ENCODE assay signal across 8 mouse cellular contexts in genomic region chr8:111662473-111662872, GRCm38 (mm10). TPM values are rescaled to one million over a fixed set of nuclear protein-coding genes. Genes with fewer than 3 reads are reported as not detected.
DNase-seq lines count a peak whose midpoint lies in the region; ATAC-seq and TF ChIP-seq lines count a peak whose summit lies in the region.

No protein-coding gene starts in this region.

- H3K4me2 ChIP-seq in stomach, postnatal 0 days (replicated peaks; ENCODE audit: low read depth) = no peak overlapping the region

- peak; percentile 84 to 91 for ATAC-seq in hematopoietic stem cell, adult 5-6 weeks (replicated peaks in 1 of 2; ENCODE audit: insufficient read depth in 1 of 2, low FRiP score in 2 of 2, low TSS enrichment in 1 of 2, low read depth in 1 of 2, poor library complexity in 2 of 2, severe bottlenecking in 2 of 2)
- ATAC-seq in monocyte, adult 5-6 weeks (replicated peaks; ENCODE audit: insufficient number of reproducible peaks, low FRiP score, low TSS enrichment, poor library complexity, severe bottlenecking) = peak; percentile 67
- ATAC-seq in stomach, postnatal 0 days (ENCODE audit: low FRiP score, low TSS enrichment) = peak; percentile 72; the same call in 1 of the 2 replicates

- peaks cover 10% of the 10 kb centered on the region for H3K4me1 ChIP-seq in heart, adult 2 months (ENCODE audit: control insufficient read depth, insufficient read depth, low read length)
- H3K4me1 ChIP-seq in heart, embryonic 10.5 days = peaks cover 12% of the 10 kb centered on the region
- no peaks in the 10 kb centered on the region for H3K4me1 ChIP-seq in stomach, postnatal 0 days (replicated peaks; ENCODE audit: control insufficient read depth, insufficient read depth)

- peaks cover under 1% of the 10 kb centered on the region; the same call in 1 of the 2 replicates for H3K79me2 ChIP-seq in heart, adult 2 months (replicated peaks; ENCODE audit: control insufficient read depth, insufficient read depth, low read length)

- no peak for TF ChIP-seq POLR2A in heart, adult 2 months (IDR thresholded peaks at IDR 0.05; ENCODE audit: insufficient read depth, low read depth, low read length)

- no peak overlapping the region for H3K9ac ChIP-seq in heart, adult 2 months (ENCODE audit: low read depth, low read length)
- no peak overlapping the region for H3K9ac ChIP-seq in stomach, postnatal 0 days (ENCODE audit: low read length)

- DNase-seq in heart, adult 2 months = peak; percentile 78 to 87
- DNase-seq in heart, embryonic 10.5 days (ENCODE audit: low spot score) = no peak
- peak; percentile 88 for DNase-seq in adrenal gland, postnatal 10 days
- DNase-seq in embryo, embryonic 11.5 days (ENCODE audit: low read depth, low spot score) = peak; percentile 56
- DNase-seq in left cerebral cortex, adult 11 months (ENCODE audit: low spot score) = peak; percentile 70
- DNase-seq in stomach, postnatal 0 days (ENCODE audit: low spot score) = peak; percentile 88

- H3K27me3 ChIP-seq in heart, adult 2 months (ENCODE audit: control insufficient read depth, insufficient read depth, low read length) = no peaks in the 10 kb centered on the region
- no peaks in the 10 kb centered on the region for H3K27me3 ChIP-seq in heart, embryonic 10.5 days (ENCODE audit: insufficient read depth, poor library complexity, severe bottlenecking)
- no peaks in the 10 kb centered on the region for H3K27me3 ChIP-seq in stomach, postnatal 0 days (ENCODE audit: control insufficient read depth, insufficient read depth, low read length)

- H3K27ac ChIP-seq in heart, adult 2 months = no peak overlapping the region
- H3K27ac ChIP-seq in heart, embryonic 10.5 days = no peak overlapping the region
- no peak overlapping the region for H3K27ac ChIP-seq in stomach, postnatal 0 days (replicated peaks)

- H3K36me3 ChIP-seq in heart, adult 2 months (ENCODE audit: control insufficient read depth, insufficient read depth, low read length) = peaks cover 5% of the 10 kb centered on the region; the same call in 1 of the 2 replicates
- peaks cover 32% of the 10 kb centered on the region for H3K36me3 ChIP-seq in heart, embryonic 10.5 days
- peaks cover 3% of the 10 kb centered on the region; the same call in 1 of the 2 replicates for H3K36me3 ChIP-seq in stomach, postnatal 0 days (ENCODE audit: control insufficient read depth, insufficient read depth, low read length)

- no peak overlapping the region for H3K4me3 ChIP-seq in heart, adult 2 months
- H3K4me3 ChIP-seq in heart, embryonic 10.5 days = no peak overlapping the region
- H3K4me3 ChIP-seq in stomach, postnatal 0 days (ENCODE audit: low read depth, low read length) = no peak overlapping the region

- no peaks in the 10 kb centered on the region for H3K9me3 ChIP-seq in heart, embryonic 10.5 days
- H3K9me3 ChIP-seq in stomach, postnatal 0 days (ENCODE audit: control insufficient read depth, low read length) = no peaks in the 10 kb centered on the region

- WGBS in heart, adult 2 months = 85% methylated on average over 3 of the region's 3 CpGs
- 87% methylated on average over 3 of the region's 3 CpGs for WGBS in heart, embryonic 10.5 days
- 84% methylated on average over 3 of the region's 3 CpGs for WGBS in stomach, postnatal 0 days

- TF ChIP-seq EP300 in heart, adult 2 months (IDR thresholded peaks at IDR 0.05; ENCODE audit: insufficient read depth, low read depth, low read length) = peak; percentile 78
- TF ChIP-seq EP300 in stomach, postnatal 0 days (optimal IDR thresholded peaks at IDR 0.05) = no peak

- TF ChIP-seq CTCF in heart, adult 2 months (IDR thresholded peaks at IDR 0.05) = peak; percentile 94; the same call in 1 of the 2 replicates
- peak; percentile 92 for TF ChIP-seq CTCF in stomach, postnatal 0 days (IDR thresholded peaks at IDR 0.05; ENCODE audit: low read depth)

- intact Hi-C loops in heart, adult 2 months (cut with DNase I) = loop anchor here (1.0 to 5.0 kb wide), 5 partner anchors 36 to 319 kb away; no protein-coding TSS in a partner anchor

RNA-seq across cellular contexts. Expression of gene Zfp1, which starts 19.3 kb away (rescaled TPM):
- 1 to 10 TPM; 6.3 to 7.6 TPM for total RNA-seq in heart, adult 2 months (2021)
- 4.3 and 6.4 TPM in 2 replicates for polyA plus RNA-seq in heart, adult 2 months (2012; rRNA removed)
- polyA plus RNA-seq in heart, embryonic 10.5 days (2016; fragmentation: Nextera tagmentation; extraction: Ambion mirVana) = 17.6 and 18.1 TPM in 2 replicates
- total RNA-seq in adrenal gland, postnatal 10 days (2021) = 10 to 100 TPM in 1 of 2 experiments, 1 to 10 TPM in 1; 9.0 to 12.1 TPM
- 21.8 and 22.6 TPM in 2 replicates for total RNA-seq in hematopoietic stem cell, adult 5-6 weeks (2017)
- total RNA-seq in monocyte, adult 5-6 weeks (2017) = 7.6 to 11.8 TPM (median 9.6 TPM) in 3 replicates
- 10.5 and 10.9 TPM in 2 replicates for polyA plus RNA-seq in stomach, postnatal 0 days (2015; fragmentation: Nextera tagmentation; extraction: Ambion mirVana)

RNA-seq across cellular contexts. Expression of gene Ctrb1, which starts 28.3 kb away (rescaled TPM):
- not detected for total RNA-seq in heart, adult 2 months (2021)
- polyA plus RNA-seq in heart, adult 2 months (2012; rRNA removed) = 0.68 and 0.82 TPM in 2 replicates
- not detected in 2 replicates for polyA plus RNA-seq in heart, embryonic 10.5 days (2016; fragmentation: Nextera tagmentation; extraction: Ambion mirVana)
- total RNA-seq in adrenal gland, postnatal 10 days (2021) = under 1 TPM in 1 of 2 experiments, not detected in 1; 0.42 TPM
- not detected in 2 replicates for total RNA-seq in hematopoietic stem cell, adult 5-6 weeks (2017)
- not detected in 3 replicates for total RNA-seq in monocyte, adult 5-6 weeks (2017)
- 20.2 and 24.1 TPM in 2 replicates for polyA plus RNA-seq in stomach, postnatal 0 days (2015; fragmentation: Nextera tagmentation; extraction: Ambion mirVana)

RNA-seq across cellular contexts. Expression of gene Ldhd, which starts 32.3 kb away (rescaled TPM):
- total RNA-seq in heart, adult 2 months (2021) = 10 to 100 TPM; 43.4 to 53.4 TPM
- polyA plus RNA-seq in heart, adult 2 months (2012; rRNA removed) = 52.1 and 56.2 TPM in 2 replicates
- 0.30 and 0.43 TPM in 2 replicates for polyA plus RNA-seq in heart, embryonic 10.5 days (2016; fragmentation: Nextera tagmentation; extraction: Ambion mirVana)
- total RNA-seq in adrenal gland, postnatal 10 days (2021) = 10 to 100 TPM; 20.4 to 23.4 TPM
- total RNA-seq in hematopoietic stem cell, adult 5-6 weeks (2017) = 3.3 and 4.1 TPM in 2 replicates
- total RNA-seq in monocyte, adult 5-6 weeks (2017) = not detected in 3 replicates
- 5.3 and 5.6 TPM in 2 replicates for polyA plus RNA-seq in stomach, postnatal 0 days (2015; fragmentation: Nextera tagmentation; extraction: Ambion mirVana)
